Mouse (Mus musculus) limb, embryonic 12.5 days (tissue): ENCODE measurements around the gene Ppp3r1. TPM values are rescaled to one million over a fixed set of nuclear protein-coding genes. Genes with fewer than 3 reads are reported as not detected.

Experiments used
- polyA plus RNA-seq: library from polyadenylated mRNA; unstranded; fragments of >200 nt; fragmentation: Nextera tagmentation; extraction: Ambion mirVana; gene quantifications from 2 replicates; pipeline ENCODE4 v1.2.1, GENCODE M21; 2016

Ppp3r1 gene
- polyA plus RNA-seq, 1 experiment from 2014 or later, result 86.9 TPM

Other genes starting within 250 kb of the Ppp3r1 start
- 1.4 and 1.9 TPM in 2 replicates for gene Fbxo48, start 207.9 kb upstream of the Ppp3r1 start, polyA plus RNA-seq
- 8.3 and 9.7 TPM in 2 replicates for gene Cnrip1, start 107.7 kb upstream of the Ppp3r1 start, polyA plus RNA-seq
- 3.9 and 4.7 TPM in 2 replicates for gene Plek, start 106.9 kb upstream of the Ppp3r1 start, polyA plus RNA-seq
- 28.3 and 30.6 TPM in 2 replicates for gene Wdr92, start 22.8 kb downstream of the Ppp3r1 start, polyA plus RNA-seq
- 87.0 and 88.6 TPM in 2 replicates for gene Pno1, start 52.3 kb downstream of the Ppp3r1 start, polyA plus RNA-seq
- 103 and 108 TPM in 2 replicates for gene C1d, start 98.3 kb downstream of the Ppp3r1 start, polyA plus RNA-seq